Mouse (Mus musculus): ENCODE data around the gene Aox2. TPM values are rescaled to one million over a fixed set of nuclear protein-coding genes. Genes with fewer than 3 reads are reported as not detected.

Aox2 gene
- polyA plus RNA-seq, 1 experiment from 2014 or later = 0.05 TPM

DNA sequence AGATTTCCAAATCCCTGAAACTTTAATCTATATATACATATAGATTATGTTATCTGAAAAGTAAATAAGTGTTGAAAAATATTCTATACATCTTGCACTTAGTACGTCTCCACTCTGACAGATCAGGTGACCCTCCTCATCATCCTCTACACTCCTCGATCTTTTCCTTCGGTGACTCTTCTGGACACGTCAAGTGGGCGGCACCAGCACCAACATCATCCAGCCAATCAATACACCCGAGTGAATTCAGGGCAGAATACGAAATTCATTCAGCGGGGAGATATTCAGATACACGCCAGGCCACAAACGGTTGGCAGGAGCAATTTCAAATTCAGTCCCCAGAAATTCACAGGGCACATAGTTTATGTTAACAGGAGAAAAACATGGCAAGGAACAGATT, 141.9 kb downstream of the Aox2 start:
- ATAC-seq (ENCODE audit: low FRiP score) = no peak
- WGBS = 82% methylated on average over 10 of the region's 10 CpGs
- H3K36me3 ChIP-seq = peaks cover 55% of the 10 kb centered on the region
- no peak overlapping the region for H3K27ac ChIP-seq
- no peak overlapping the region for H3K9ac ChIP-seq
- H3K4me2 ChIP-seq = no peak overlapping the region
- no peaks in the 10 kb centered on the region for H3K9me3 ChIP-seq
- no peak overlapping the region for H3K4me3 ChIP-seq
- H3K4me1 ChIP-seq (replicated peaks) = peaks cover 30% of the 10 kb centered on the region
- no peaks in the 10 kb centered on the region for H3K27me3 ChIP-seq

GRCm38 (mm10) chr1:58420961-58421360, 142.8 kb downstream of the Aox2 start:
- Histone ChIP-seq H3K9ac (no peak overlapping the region), H3K27me3 (no peaks in the 10 kb centered on the region), H3K9me3 (no peaks in the 10 kb centered on the region), H3K27ac (no peak overlapping the region), H3K4me2 (peak overlapping the region; percentile 78), H3K4me3 (peak overlapping the region; percentile 100; the same call in 1 of the 2 replicates), H3K36me3 (peaks cover 47% of the 10 kb centered on the region), H3K4me1 (replicated peaks) (peaks cover 30% of the 10 kb centered on the region)
- 78% methylated on average over 7 of the region's 7 CpGs for whole genome bisulfite sequencing
- ATAC-seq (ENCODE audit: low FRiP score) = no peak

DNA sequence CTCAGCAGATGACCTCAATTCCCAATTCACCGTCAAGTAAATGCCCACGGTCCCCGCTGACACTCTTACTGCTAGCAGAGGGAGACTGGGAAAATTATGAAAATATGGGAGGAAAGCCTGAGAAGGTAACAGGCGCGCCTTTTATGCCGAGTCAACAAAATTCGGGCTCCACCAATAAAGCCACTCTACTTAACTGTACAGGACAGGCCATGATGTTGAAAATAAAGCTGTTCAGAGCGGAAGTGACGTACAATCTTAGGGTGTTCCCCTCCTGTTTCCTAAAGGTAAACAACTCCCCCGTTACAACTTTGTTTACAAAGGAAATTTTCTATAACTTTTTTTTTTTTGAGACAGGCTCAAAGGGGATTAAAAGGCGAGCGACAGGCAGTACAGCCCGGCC, 144.8 kb downstream of the Aox2 start:
- Histone ChIP-seq H3K27ac (peak overlapping the region; percentile 100), H3K9ac (peak overlapping the region; percentile 100), H3K4me3 (peak overlapping the region; percentile 100), H3K4me1 (replicated peaks) (peaks cover 30% of the 10 kb centered on the region), H3K36me3 (peaks cover 30% of the 10 kb centered on the region), H3K27me3 (no peaks in the 10 kb centered on the region), H3K9me3 (no peaks in the 10 kb centered on the region), H3K4me2 (peak overlapping the region; percentile 78)
- WGBS = 9% methylated on average over 13 of the region's 13 CpGs
- 0 out of 2 replicates have a peak, but pooled peaks have one; percentile 33 for ATAC-seq (ENCODE audit: low FRiP score)

GRCm38 (mm10) chr1:58423371-58424248, 145.5 kb downstream of the Aox2 start, which contains the start of gene Clk1:
Gene Clk1, minus strand, starts transcription at chr1:58424066.
- Histone ChIP-seq H3K27ac (peak within 1 kb of the TSS; percentile 100), H3K4me2 (peak within 1 kb of the TSS; percentile 78)
- WGBS = under 1% methylated on average over 79 of the region's 79 CpGs

GRCm38 (mm10) chr1:58424551-58424950, 146.4 kb downstream of the Aox2 start:
- H3K4me1 ChIP-seq (replicated peaks) = peaks cover 25% of the 10 kb centered on the region
- H3K4me2 ChIP-seq = peak overlapping the region; percentile 47; the same call in 1 of the 2 replicates
- H3K36me3 ChIP-seq = peaks cover 14% of the 10 kb centered on the region
- no peak overlapping the region; the same call in 1 of the 2 replicates for H3K4me3 ChIP-seq
- 0 out of 2 replicates have a peak overlapping the region, but pooled peaks have one; percentile 100 for H3K27ac ChIP-seq
- no peaks in the 10 kb centered on the region for H3K27me3 ChIP-seq
- peak; percentile 1; the same call in 1 of the 2 replicates for ATAC-seq (ENCODE audit: low FRiP score)
- 88% methylated on average over 3 of the region's 3 CpGs for WGBS
- no peak overlapping the region for H3K9ac ChIP-seq
- no peaks in the 10 kb centered on the region for H3K9me3 ChIP-seq

More at GRCm38 (mm10) chr1:58423371-58424248, 145.5 kb downstream of the Aox2 start, which contains the start of gene Clk1:
- Histone ChIP-seq H3K9me3 (no peaks in the 10 kb centered on the region), H3K27me3 (no peaks in the 10 kb centered on the region), H3K4me1 (replicated peaks) (peaks cover 25% of the 10 kb centered on the region), H3K36me3 (peaks cover 23% of the 10 kb centered on the region), H3K9ac (peak within 1 kb of the TSS; percentile 100), H3K4me3 (peak within 1 kb of the TSS; percentile 100)
- peak; percentile 96 for ATAC-seq (ENCODE audit: low FRiP score)

Other genes with a start within 250 kb of the Aox2 start
- gene Aox1, start 248.4 kb upstream of the Aox2 start, polyA plus RNA-seq (2015; fragmentation: Nextera tagmentation; extraction: Ambion mirVana) = 0.21 and 0.29 TPM in 2 replicates
- gene Aox3, start 165.2 kb upstream of the Aox2 start, polyA plus RNA-seq (2015; fragmentation: Nextera tagmentation; extraction: Ambion mirVana) = 0.04 and 0.23 TPM in 2 replicates
- gene Aox4, start 67.9 kb upstream of the Aox2 start, polyA plus RNA-seq (2015; fragmentation: Nextera tagmentation; extraction: Ambion mirVana) = 0.18 and 0.34 TPM in 2 replicates
- gene Bzw1, start 114.6 kb downstream of the Aox2 start, polyA plus RNA-seq (2015; fragmentation: Nextera tagmentation; extraction: Ambion mirVana) = 384 and 399 TPM in 2 replicates
- 174 and 180 TPM in 2 replicates for gene Clk1, start 145.7 kb downstream of the Aox2 start, polyA plus RNA-seq (2015; fragmentation: Nextera tagmentation; extraction: Ambion mirVana)
- 53.7 and 58.9 TPM in 2 replicates for gene Nif3l1, start 166.8 kb downstream of the Aox2 start, polyA plus RNA-seq (2015; fragmentation: Nextera tagmentation; extraction: Ambion mirVana)
- 52.9 and 53.6 TPM in 2 replicates for gene Ppil3, start 167.2 kb downstream of the Aox2 start, polyA plus RNA-seq (2015; fragmentation: Nextera tagmentation; extraction: Ambion mirVana)
- 25.5 and 27.9 TPM in 2 replicates for gene Orc2, start 226.8 kb downstream of the Aox2 start, polyA plus RNA-seq (2015; fragmentation: Nextera tagmentation; extraction: Ambion mirVana)

Measured in hindbrain, embryonic 13.5 days (tissue).